Mouse (Mus musculus): ENCODE measurements around the gene Tlnrd1. TPM values are rescaled to one million over a fixed set of nuclear protein-coding genes. Genes with fewer than 3 reads are reported as not detected.
"Not testable (repeated sequence)": the region's sequence is repeated elsewhere in the genome, so short reads cannot be mapped to it uniquely, and the experiment has no call there.

The Tlnrd1 gene
- total and polyA plus RNA-seq, 2 experiments from 2014 or later, result 9.1 to 54.0 TPM

DNA sequence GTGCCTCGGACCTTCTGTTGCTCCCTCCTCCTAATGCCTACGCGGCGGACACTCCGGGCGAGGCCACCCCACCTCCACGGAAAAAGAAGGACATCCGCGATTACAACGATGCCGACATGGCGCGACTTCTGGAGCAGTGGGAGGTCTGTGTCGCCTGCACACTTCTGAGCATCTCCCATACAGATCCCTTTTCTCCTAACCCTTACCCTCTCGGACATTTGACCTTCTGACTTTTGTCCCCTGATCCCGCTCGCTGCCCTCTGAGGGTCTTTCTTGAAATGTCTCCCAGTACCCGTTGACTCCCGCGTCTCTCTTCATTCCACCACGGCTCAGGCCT, 8.2 kb upstream of the Tlnrd1 start:
- peak overlapping the region; percentile 88 for H3K27ac ChIP-seq
- H3K9me3 ChIP-seq (ENCODE audit: low read length), result no peaks in the 10 kb centered on the region
- WGBS, result under 1% methylated on average over 21 of the region's 21 CpGs
- peaks cover 12% of the 10 kb centered on the region for H3K4me1 ChIP-seq (ENCODE audit: insufficient read depth, low read length)
- no peak for ATAC-seq
- no peak for TF ChIP-seq CTCF (IDR thresholded peaks at IDR 0.05; ENCODE audit: low read depth)
- no peaks in the 10 kb centered on the region for H3K27me3 ChIP-seq (ENCODE audit: insufficient read depth, low read length)
- DNase-seq (ENCODE audit: low spot score), result no peak
- H3K9ac ChIP-seq (replicated peaks; ENCODE audit: low read length), result peak overlapping the region; percentile 71
- H3K4me2 ChIP-seq (ENCODE audit: low read depth, low read length), result peak overlapping the region; percentile 71
- peak overlapping the region; percentile 60 for H3K4me3 ChIP-seq (ENCODE audit: low read length)
- 0 out of 2 replicates have a peak, but pooled peaks cover 5% of the 10 kb centered on the region for H3K36me3 ChIP-seq (ENCODE audit: insufficient read depth, low read length)

DNA sequence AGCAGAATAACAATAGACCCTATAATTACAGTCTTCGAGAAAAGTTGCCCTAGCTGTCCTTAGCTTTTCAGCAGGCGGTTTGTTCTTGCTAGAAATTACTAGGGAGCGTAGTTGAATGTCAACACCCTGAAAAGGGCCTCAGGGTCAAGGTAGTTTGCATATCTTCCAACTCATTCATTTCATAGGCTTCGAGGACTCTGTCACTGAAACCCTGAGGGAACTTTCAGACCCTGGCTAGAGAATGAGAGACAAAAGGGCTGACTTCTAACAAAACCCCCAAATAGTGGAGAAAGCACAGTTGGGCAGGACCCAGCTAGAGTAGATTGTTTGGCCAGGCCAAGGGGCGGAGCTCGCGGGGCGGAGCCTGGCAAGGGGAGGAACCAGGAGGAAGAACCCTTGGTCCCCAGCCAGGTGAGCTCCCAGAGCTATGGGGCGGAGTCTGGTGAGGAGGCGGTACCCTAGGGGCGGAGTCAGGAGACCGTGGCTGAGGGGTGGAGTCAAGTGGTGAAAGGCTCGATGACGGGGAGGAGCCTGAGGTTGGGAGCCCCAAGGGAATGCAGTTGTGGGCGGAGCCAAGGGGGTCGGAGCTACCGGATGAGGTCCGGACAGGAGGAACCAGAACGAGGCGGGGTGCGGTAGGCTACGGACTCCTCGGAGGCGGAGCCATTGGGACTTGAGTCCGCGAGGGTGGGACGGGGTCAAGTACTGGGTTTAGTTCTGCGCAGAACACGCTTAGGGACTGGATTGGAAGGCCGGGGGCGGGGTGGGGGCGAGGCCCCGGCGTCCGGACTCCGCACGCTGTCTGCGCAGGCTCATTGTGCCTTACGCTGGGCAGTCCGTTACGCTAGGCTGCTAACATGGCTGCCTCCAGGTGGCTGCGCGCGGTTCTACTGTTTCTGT, 7.6 kb upstream of the Tlnrd1 start:
- Histone ChIP-seq H3K4me1 (ENCODE audit: insufficient read depth, low read length) (peaks cover 12% of the 10 kb centered on the region), H3K36me3 (ENCODE audit: insufficient read depth, low read length) (0 out of 2 replicates have a peak, but pooled peaks cover 5% of the 10 kb centered on the region), H3K9ac (replicated peaks; ENCODE audit: low read length) (peak overlapping the region; percentile 71), H3K4me2 (ENCODE audit: low read depth, low read length) (peak overlapping the region; percentile 71), H3K4me3 (ENCODE audit: low read length) (peak overlapping the region; percentile 60), H3K9me3 (ENCODE audit: low read length) (no peaks in the 10 kb centered on the region), H3K27ac (peak overlapping the region; percentile 88), H3K27me3 (ENCODE audit: insufficient read depth, low read length) (no peaks in the 10 kb centered on the region)
- peak; percentile 61 for TF ChIP-seq CTCF (IDR thresholded peaks at IDR 0.05; ENCODE audit: low read depth)
- DNase-seq (ENCODE audit: low spot score) (peak; percentile 98), ATAC-seq (peak; percentile 97)
- WGBS, result 3% methylated on average over 39 of the region's 44 CpGs

DNA sequence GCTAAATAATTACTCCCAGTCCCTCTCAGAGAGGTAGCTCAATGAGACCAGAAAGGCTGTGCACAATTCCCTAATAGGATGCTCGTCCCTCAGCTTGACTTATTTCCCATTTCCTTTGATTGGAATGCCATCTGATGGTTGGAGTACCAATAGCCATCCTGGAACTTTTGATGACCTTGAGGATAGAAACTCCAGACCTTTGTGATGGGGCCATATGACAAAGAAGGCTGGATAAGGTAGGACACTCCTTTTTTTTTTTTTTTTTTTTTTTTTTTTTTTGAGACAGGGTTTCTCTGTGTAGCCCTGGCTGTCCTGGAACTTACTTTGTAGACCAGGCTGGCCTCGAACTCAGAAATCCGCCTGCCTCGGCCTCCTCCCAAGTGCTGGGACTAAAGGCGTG, 5.8 kb upstream of the Tlnrd1 start:
- not testable (repeated sequence) for ATAC-seq; H3K4me2 ChIP-seq (ENCODE audit: low read depth, low read length); H3K27me3 ChIP-seq (ENCODE audit: insufficient read depth, low read length); H3K9me3 ChIP-seq (ENCODE audit: low read length); H3K27ac ChIP-seq; H3K36me3 ChIP-seq (ENCODE audit: insufficient read depth, low read length); H3K4me3 ChIP-seq (ENCODE audit: low read length); DNase-seq (ENCODE audit: low spot score); H3K9ac ChIP-seq (replicated peaks; ENCODE audit: low read length)
- 93% methylated on average over 5 of the region's 5 CpGs for WGBS
- peaks cover 12% of the 10 kb centered on the region for H3K4me1 ChIP-seq (ENCODE audit: insufficient read depth, low read length)

DNA sequence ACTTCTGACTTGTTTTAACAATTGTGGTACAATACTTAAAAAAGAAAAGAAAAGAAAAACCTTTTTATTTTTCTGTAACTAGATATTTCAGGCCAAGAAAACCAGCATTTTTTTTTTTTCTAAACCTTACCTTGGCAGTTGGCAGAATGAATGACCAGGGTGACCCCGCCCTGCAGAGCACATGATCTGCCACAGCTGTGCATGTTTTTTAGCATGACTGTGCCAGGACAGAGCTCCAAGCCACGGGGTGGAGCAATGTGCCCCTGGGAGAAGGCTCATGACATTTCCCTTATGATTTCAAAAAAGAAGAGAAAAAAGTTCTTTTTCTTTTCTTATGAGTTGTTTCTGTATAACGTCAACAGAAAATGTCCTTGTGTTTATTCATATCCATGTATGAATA, 5.3 kb upstream of the Tlnrd1 start:
- H3K27ac ChIP-seq, result no peak overlapping the region
- H3K4me3 ChIP-seq (ENCODE audit: low read length), result no peak overlapping the region
- TF ChIP-seq CTCF (IDR thresholded peaks at IDR 0.05; ENCODE audit: low read depth), result no peak
- ATAC-seq, result no peak
- H3K27me3 ChIP-seq (ENCODE audit: insufficient read depth, low read length), result no peaks in the 10 kb centered on the region
- H3K4me2 ChIP-seq (ENCODE audit: low read depth, low read length), result no peak overlapping the region
- no peaks in the 10 kb centered on the region for H3K9me3 ChIP-seq (ENCODE audit: low read length)
- no peak for DNase-seq (ENCODE audit: low spot score)
- 68% methylated on average over 3 of the region's 3 CpGs for WGBS
- no peaks in the 10 kb centered on the region for H3K36me3 ChIP-seq (ENCODE audit: insufficient read depth, low read length)
- no peak overlapping the region for H3K9ac ChIP-seq (replicated peaks; ENCODE audit: low read length)
- peaks cover 12% of the 10 kb centered on the region for H3K4me1 ChIP-seq (ENCODE audit: insufficient read depth, low read length)

DNA sequence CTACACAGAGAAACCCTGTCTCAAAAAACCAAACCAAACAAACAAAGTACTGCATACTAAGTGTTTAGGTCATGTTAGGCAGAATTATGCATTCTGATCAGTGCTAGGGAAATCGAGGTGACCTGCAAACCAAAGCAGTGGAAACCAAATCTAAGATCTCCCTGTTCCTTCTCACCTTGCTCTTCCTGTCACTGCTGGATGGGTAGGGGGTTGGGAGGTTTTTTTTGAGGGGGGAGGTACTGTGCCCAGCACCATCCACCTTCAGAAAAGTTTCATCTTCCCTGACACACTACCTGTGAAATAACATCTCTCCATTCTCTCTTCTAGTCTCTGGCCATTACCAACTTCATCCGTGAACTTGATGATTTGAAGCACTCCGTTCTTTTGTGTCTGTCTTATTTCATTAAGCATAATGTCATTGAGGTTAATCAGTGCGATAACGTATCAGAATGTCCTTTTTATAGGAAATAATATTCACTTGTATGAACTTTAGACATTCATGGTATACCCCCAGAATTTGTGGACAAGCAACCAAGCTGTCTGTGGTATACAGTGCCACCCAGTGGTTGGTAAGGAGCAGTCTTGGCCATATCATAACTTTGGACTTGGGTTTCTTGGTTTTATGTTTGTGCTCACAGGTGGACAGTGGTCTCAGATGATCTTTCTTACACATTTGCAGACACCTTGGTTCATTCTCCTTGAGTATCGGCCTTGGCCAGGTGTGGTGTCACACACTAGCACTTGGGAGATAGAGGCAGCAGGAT, 2.4 kb upstream of the Tlnrd1 start:
- Histone ChIP-seq H3K4me3 (ENCODE audit: low read length) (no peak overlapping the region), H3K27ac (no peak overlapping the region), H3K9me3 (ENCODE audit: low read length) (no peaks in the 10 kb centered on the region), H3K9ac (replicated peaks; ENCODE audit: low read length) (no peak overlapping the region), H3K36me3 (ENCODE audit: insufficient read depth, low read length) (no peaks in the 10 kb centered on the region), H3K4me1 (ENCODE audit: insufficient read depth, low read length) (peaks cover 13% of the 10 kb centered on the region), H3K4me2 (ENCODE audit: low read depth, low read length) (no peak overlapping the region), H3K27me3 (ENCODE audit: insufficient read depth, low read length) (no peaks in the 10 kb centered on the region)
- ATAC-seq (no peak), DNase-seq (ENCODE audit: low spot score) (peak; percentile 45)
- TF ChIP-seq CTCF (IDR thresholded peaks at IDR 0.05; ENCODE audit: low read depth), result peak; percentile 67
- 94% methylated on average over 6 of the region's 6 CpGs for WGBS

DNA sequence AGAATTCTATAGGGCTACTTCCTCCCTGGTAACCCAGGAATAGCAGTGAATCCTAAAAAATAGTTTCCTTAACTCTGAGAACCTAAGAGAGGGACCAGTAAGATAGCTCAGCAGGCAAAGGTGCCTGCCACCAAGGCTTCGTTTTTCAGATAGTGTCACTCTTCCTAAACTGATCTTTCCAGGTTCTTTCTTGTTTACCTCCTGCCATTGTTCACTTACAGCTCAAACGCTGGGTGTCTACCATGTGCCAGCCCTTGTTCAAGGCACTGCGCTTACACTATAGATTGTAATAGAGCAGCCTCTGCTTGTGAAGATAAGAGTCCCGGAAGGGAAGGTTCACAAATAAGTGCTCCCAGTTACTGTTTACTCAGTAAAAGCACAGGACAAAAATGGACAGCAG, 1.7 kb upstream of the Tlnrd1 start:
- Histone ChIP-seq H3K4me2 (ENCODE audit: low read depth, low read length) (no peak overlapping the region), H3K4me3 (ENCODE audit: low read length) (no peak overlapping the region), H3K4me1 (ENCODE audit: insufficient read depth, low read length) (peaks cover 20% of the 10 kb centered on the region), H3K27ac (no peak overlapping the region), H3K27me3 (ENCODE audit: insufficient read depth, low read length) (no peaks in the 10 kb centered on the region), H3K9me3 (ENCODE audit: low read length) (no peaks in the 10 kb centered on the region), H3K9ac (replicated peaks; ENCODE audit: low read length) (no peak overlapping the region), H3K36me3 (ENCODE audit: insufficient read depth, low read length) (no peaks in the 10 kb centered on the region)
- WGBS, result 96% methylated on average over 4 of the region's 4 CpGs
- DNase-seq (ENCODE audit: low spot score) (no peak), ATAC-seq (no peak)
- no peak for TF ChIP-seq CTCF (IDR thresholded peaks at IDR 0.05; ENCODE audit: low read depth)
